Mouse (Mus musculus) embryonic facial prominence, embryonic 10.5 days (tissue): Measurements from ENCODE around the gene Notch2. TPM values are rescaled to one million over a fixed set of nuclear protein-coding genes. Genes with fewer than 3 reads are reported as not detected.

ENCODE experiments used
- DNase-seq: peaks from one replicate; pipeline ENCODE4 v3.0.0-alpha.2; 2017; ENCODE audit warnings: low spot score
- H3K27ac ChIP-seq: fragments of 300-500 bp; sonication (generic); replicated peaks from 2 replicates; pipeline ENCODE4 v1.5.1; 2016; ENCODE audit warnings: mild to moderate bottlenecking
- H3K27me3 ChIP-seq: fragments of 300-500 bp; sonication (generic); replicated peaks from 2 replicates; pipeline ENCODE4 v1.6.1; 2016; ENCODE audit warnings: low read depth, mild to moderate bottlenecking; ENCODE audit not compliant: poor library complexity, severe bottlenecking
- H3K36me3 ChIP-seq: fragments of 300-500 bp; sonication (generic); replicated peaks from 2 replicates; pipeline ENCODE4 v1.6.1; 2016; ENCODE audit warnings: mild to moderate bottlenecking, moderate library complexity
- H3K4me1 ChIP-seq: fragments of 300-500 bp; sonication (generic); 2 replicates; pipeline ENCODE4 v1.6.1; 2016
- H3K4me3 ChIP-seq: fragments of 300-500 bp; sonication (generic); 2 replicates; pipeline ENCODE4 v1.5.1; 2016; ENCODE audit warnings: mild to moderate bottlenecking, moderate library complexity
- H3K9me3 ChIP-seq: fragments of 300-500 bp; sonication (generic); 2 replicates; pipeline ENCODE4 v1.6.1; 2016; ENCODE audit warnings: mild to moderate bottlenecking
- WGBS: fragments of 180-500 bp; shearing (Covaris S2); methylation state at CpG from one replicate; pipeline ENCODE4 v1.1.7; 2016; 5-methylcytosine and 5-hydroxymethylcytosine counted together
- polyA plus RNA-seq: library from polyadenylated mRNA; unstranded; fragments of >200 nt; fragmentation: Nextera tagmentation; extraction: Ambion mirVana; gene quantifications from 2 replicates; pipeline ENCODE4 v1.2.1, GENCODE M21; 2016

Notch2 gene
- polyA plus RNA-seq, 1 experiment from 2014 or later = 22.0 TPM

GRCm38 (mm10) chr3:97980683-97981327 is 32.5 kb upstream of the Notch2 start:
- Histone ChIP-seq H3K4me1 (peaks cover 13% of the 10 kb centered on the region), H3K27ac (no peak overlapping the region), H3K9me3 (no peaks in the 10 kb centered on the region), H3K36me3 (no peaks in the 10 kb centered on the region), H3K27me3 (no peaks in the 10 kb centered on the region), H3K4me3 (no peak overlapping the region)
- WGBS = 95% methylated on average over 8 of the region's 8 CpGs
- no peak for DNase-seq

GRCm38 (mm10) chr3:97981376-97981906 is 31.9 kb upstream of the Notch2 start:
- Histone ChIP-seq H3K4me3 (no peak overlapping the region), H3K27me3 (no peaks in the 10 kb centered on the region), H3K4me1 (peaks cover 14% of the 10 kb centered on the region), H3K36me3 (no peaks in the 10 kb centered on the region), H3K9me3 (no peaks in the 10 kb centered on the region), H3K27ac (no peak overlapping the region)
- DNase-seq = no peak
- 89% methylated on average over 3 of the region's 3 CpGs for WGBS

- WGBS = 77% methylated on average over 10 of the region's 10 CpGs
- Histone ChIP-seq H3K27ac (no peak overlapping the region), H3K4me1 (peaks cover 11% of the 10 kb centered on the region), H3K4me3 (no peak overlapping the region), H3K9me3 (no peaks in the 10 kb centered on the region), H3K36me3 (no peaks in the 10 kb centered on the region), H3K27me3 (no peaks in the 10 kb centered on the region; the same call in 1 of the 2 replicates)
- DNase-seq = no peak
These were observed 28.3 kb upstream of the Notch2 start for GRCm38 (mm10) chr3:97984870-97985506.

DNA sequence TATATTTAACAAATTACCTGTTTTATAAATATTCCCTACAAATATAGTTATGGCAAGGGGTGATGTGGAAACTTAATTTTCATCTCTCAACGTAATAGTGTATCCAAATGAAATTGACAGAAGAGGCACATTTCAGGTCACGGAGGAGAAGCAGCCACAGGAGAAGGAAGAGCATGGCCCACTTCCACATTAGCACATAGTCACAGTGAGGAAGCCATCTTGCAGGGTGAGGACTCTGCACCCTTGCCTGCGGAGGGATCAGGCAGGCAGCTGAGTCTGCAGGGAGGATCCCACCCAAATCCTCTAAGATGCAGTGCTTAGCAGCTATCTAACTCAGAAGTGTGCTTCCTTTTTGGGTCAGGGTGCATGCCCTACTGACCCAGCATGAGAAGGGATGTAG is 27.6 kb upstream of the Notch2 start:
- H3K4me1 ChIP-seq = peaks cover 11% of the 10 kb centered on the region
- 80% methylated on average over 3 of the region's 3 CpGs for WGBS
- no peaks in the 10 kb centered on the region for H3K9me3 ChIP-seq
- H3K36me3 ChIP-seq = no peaks in the 10 kb centered on the region
- no peak for DNase-seq
- no peaks in the 10 kb centered on the region; the same call in 1 of the 2 replicates for H3K27me3 ChIP-seq
- no peak overlapping the region for H3K4me3 ChIP-seq
- no peak overlapping the region for H3K27ac ChIP-seq

- H3K4me1 ChIP-seq = peaks cover 11% of the 10 kb centered on the region
- H3K9me3 ChIP-seq = no peaks in the 10 kb centered on the region
- DNase-seq = no peak
- no peak overlapping the region for H3K4me3 ChIP-seq
- no peaks in the 10 kb centered on the region; the same call in 1 of the 2 replicates for H3K27me3 ChIP-seq
- H3K36me3 ChIP-seq = no peaks in the 10 kb centered on the region
- H3K27ac ChIP-seq = no peak overlapping the region
- WGBS = 88% methylated on average over 3 of the region's 3 CpGs
These were observed 26.2 kb upstream of the Notch2 start for GRCm38 (mm10) chr3:97987153-97987552.

GRCm38 (mm10) chr3:97988756-97989155 is 24.6 kb upstream of the Notch2 start:
- peaks cover 11% of the 10 kb centered on the region for H3K4me1 ChIP-seq
- no peaks in the 10 kb centered on the region for H3K9me3 ChIP-seq
- H3K27ac ChIP-seq = no peak overlapping the region
- DNase-seq = no peak
- H3K4me3 ChIP-seq = no peak overlapping the region
- WGBS = 66% methylated on average over 4 of the region's 4 CpGs
- H3K27me3 ChIP-seq = no peaks in the 10 kb centered on the region; the same call in 1 of the 2 replicates
- no peaks in the 10 kb centered on the region for H3K36me3 ChIP-seq

DNA sequence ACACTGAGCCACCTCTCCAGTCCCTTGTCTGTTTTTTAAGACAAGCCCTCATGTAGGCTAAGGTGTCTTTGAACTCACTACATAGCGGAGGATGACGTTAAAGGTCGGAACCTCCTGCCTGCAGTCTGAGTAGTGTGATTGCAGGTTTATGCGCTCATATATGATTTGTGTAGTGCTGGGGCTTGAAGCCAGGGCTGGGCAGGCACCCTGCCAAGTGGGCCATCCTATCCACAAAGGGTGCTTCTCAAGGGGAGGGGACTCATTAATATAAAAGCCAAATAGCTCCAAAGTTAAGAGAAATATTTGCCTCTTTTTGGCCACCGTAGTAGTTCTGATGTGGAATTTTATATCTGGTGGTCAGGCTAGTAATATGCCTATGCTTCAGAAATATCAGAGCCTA is 22.8 kb upstream of the Notch2 start:
- WGBS = 98% methylated on average over 5 of the region's 5 CpGs
- Histone ChIP-seq H3K4me1 (peaks cover 11% of the 10 kb centered on the region), H3K4me3 (no peak overlapping the region), H3K27me3 (no peaks in the 10 kb centered on the region; the same call in 1 of the 2 replicates), H3K27ac (no peak overlapping the region), H3K36me3 (no peaks in the 10 kb centered on the region), H3K9me3 (no peaks in the 10 kb centered on the region)
- DNase-seq = no peak

DNA sequence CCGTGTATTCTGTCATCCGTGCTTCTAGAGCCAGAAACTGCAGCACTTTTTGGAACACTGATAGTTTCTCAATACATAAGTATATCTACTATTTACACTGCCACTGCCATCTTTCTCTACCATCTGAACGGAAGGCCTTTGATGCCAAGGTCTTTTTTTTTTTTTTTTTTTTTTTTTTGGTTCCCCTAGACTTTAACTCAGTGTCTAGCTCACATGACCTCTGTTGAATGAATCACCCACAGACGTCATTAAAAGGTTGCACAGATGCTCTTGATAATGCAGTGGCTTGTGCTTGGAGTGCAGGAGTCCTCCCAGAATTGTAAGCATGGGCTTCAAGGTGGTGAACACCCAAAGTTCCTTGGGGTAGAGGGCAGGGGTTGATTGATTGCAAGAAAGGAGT is 21.0 kb upstream of the Notch2 start:
- H3K36me3 ChIP-seq = no peaks in the 10 kb centered on the region
- no peak overlapping the region for H3K4me3 ChIP-seq
- H3K4me1 ChIP-seq = no peaks in the 10 kb centered on the region
- WGBS = 67% methylated on average over 4 of the region's 4 CpGs
- no peak overlapping the region for H3K27ac ChIP-seq
- no peaks in the 10 kb centered on the region for H3K9me3 ChIP-seq
- DNase-seq = no peak
- no peaks in the 10 kb centered on the region; the same call in 1 of the 2 replicates for H3K27me3 ChIP-seq

DNA sequence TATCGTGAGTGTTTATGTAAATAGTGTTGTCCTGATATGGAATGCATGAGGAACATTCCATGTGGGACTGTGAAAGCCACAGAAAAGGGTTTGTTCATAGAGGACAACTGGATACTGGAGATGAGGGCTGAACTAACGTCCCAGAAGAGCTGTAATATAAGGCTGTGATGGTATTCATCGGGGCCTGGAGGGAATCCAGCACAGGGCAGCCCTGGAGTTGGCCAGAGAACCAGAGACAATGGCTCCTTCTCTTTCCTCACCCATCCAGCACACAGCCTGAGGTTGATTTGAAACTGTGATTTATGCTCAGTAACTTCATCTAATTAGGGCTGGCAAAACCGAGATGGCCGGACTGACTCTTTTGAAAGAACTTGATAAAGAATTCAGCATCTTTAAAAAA is 20.1 kb upstream of the Notch2 start:
- DNase-seq = no peak
- Histone ChIP-seq H3K9me3 (no peaks in the 10 kb centered on the region), H3K4me1 (no peaks in the 10 kb centered on the region), H3K27ac (no peak overlapping the region), H3K27me3 (no peaks in the 10 kb centered on the region; the same call in 1 of the 2 replicates), H3K4me3 (no peak overlapping the region), H3K36me3 (no peaks in the 10 kb centered on the region)
- WGBS = 63% methylated on average over 5 of the region's 5 CpGs

DNA sequence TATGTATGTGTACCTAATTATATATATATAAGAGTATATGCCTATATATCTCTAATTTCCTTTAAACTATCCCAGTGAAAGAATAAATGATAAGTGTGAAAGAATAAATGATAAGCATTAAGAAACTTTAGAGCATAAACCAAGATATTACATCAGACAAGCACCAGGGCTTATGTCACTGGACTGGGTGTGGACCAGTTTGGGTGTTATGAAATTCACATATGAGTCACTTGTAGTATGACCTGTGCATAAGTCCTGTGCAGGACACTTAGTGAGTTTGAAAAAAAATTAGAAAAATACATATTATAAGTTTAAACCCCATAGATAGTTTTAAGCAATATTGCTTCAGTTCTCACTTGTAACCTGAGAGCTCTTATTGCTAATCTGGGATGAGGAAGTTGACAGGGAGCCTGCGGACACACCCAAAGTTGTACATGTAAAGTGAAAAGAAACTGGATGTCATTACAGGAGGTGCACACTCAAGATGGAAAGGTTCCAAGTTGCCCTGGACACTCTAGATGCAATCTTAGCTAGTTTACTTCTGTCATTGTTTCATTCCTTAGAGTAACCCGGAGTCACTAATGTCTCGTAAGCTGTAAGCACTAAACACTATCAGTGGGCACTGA is 19.3 kb upstream of the Notch2 start:
- no peak for DNase-seq
- WGBS = 92% methylated on average over 3 of the region's 3 CpGs
- Histone ChIP-seq H3K36me3 (no peaks in the 10 kb centered on the region), H3K9me3 (no peaks in the 10 kb centered on the region), H3K4me3 (no peak overlapping the region), H3K27ac (no peak overlapping the region), H3K4me1 (no peaks in the 10 kb centered on the region), H3K27me3 (no peaks in the 10 kb centered on the region)

GRCm38 (mm10) chr3:97994818-97995217 is 18.5 kb upstream of the Notch2 start:
- no peaks in the 10 kb centered on the region for H3K4me1 ChIP-seq
- no peaks in the 10 kb centered on the region for H3K27me3 ChIP-seq
- H3K9me3 ChIP-seq = no peaks in the 10 kb centered on the region
- H3K36me3 ChIP-seq = no peaks in the 10 kb centered on the region
- 89% methylated on average over 5 of the region's 5 CpGs for WGBS
- DNase-seq = no peak
- H3K27ac ChIP-seq = no peak overlapping the region
- H3K4me3 ChIP-seq = no peak overlapping the region

DNA sequence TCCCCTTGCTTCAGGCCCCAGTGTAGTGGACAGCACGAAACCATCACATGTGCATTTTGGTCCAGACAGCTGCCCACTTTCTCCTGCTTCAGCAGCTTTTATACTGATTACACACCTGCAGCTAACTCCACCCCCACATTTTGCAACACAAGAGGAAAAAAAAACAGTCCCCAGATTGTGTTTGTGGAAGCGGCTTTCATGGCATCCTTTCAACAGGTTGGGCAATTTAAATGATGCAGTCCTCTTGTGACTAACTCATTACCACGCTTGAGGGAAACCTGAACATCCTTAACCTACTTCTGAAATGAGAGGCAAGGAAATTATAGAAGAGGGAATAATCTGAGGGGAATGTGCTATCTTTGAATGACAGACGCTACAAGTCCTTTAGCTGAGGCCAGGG is 15.0 kb upstream of the Notch2 start:
- no peak overlapping the region for H3K27ac ChIP-seq
- DNase-seq = no peak
- H3K27me3 ChIP-seq = no peaks in the 10 kb centered on the region
- no peak overlapping the region for H3K4me3 ChIP-seq
- H3K9me3 ChIP-seq = no peaks in the 10 kb centered on the region
- 75% methylated on average over 4 of the region's 4 CpGs for WGBS
- no peaks in the 10 kb centered on the region for H3K36me3 ChIP-seq
- no peaks in the 10 kb centered on the region for H3K4me1 ChIP-seq

DNA sequence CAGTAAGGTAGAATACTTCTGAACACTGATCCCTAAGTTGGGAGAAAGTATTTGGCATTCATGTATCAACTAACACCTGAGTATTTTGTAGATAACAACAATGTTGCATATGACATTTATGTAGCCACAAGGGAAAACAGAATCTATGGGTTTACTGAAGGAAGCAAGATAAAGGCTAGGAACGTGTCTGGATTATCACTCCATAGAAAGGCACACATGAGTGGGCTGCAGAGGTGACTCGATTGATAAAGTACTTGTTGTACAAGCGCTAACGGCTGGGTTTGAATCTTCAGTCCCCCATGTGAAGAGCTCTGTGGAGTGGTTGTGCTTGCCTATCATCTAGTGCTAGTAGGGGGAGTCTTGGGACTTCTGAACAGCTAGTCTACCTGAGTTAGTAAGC is 9.8 kb upstream of the Notch2 start:
- no peaks in the 10 kb centered on the region for H3K36me3 ChIP-seq
- H3K4me3 ChIP-seq = no peak overlapping the region
- H3K27ac ChIP-seq = no peak overlapping the region
- WGBS = 91% methylated on average over 4 of the region's 4 CpGs
- no peak for DNase-seq
- no peaks in the 10 kb centered on the region for H3K4me1 ChIP-seq
- H3K9me3 ChIP-seq = no peaks in the 10 kb centered on the region
- H3K27me3 ChIP-seq = 0 out of 2 replicates have a peak, but pooled peaks cover 5% of the 10 kb centered on the region
